In the genomic region with DNA sequence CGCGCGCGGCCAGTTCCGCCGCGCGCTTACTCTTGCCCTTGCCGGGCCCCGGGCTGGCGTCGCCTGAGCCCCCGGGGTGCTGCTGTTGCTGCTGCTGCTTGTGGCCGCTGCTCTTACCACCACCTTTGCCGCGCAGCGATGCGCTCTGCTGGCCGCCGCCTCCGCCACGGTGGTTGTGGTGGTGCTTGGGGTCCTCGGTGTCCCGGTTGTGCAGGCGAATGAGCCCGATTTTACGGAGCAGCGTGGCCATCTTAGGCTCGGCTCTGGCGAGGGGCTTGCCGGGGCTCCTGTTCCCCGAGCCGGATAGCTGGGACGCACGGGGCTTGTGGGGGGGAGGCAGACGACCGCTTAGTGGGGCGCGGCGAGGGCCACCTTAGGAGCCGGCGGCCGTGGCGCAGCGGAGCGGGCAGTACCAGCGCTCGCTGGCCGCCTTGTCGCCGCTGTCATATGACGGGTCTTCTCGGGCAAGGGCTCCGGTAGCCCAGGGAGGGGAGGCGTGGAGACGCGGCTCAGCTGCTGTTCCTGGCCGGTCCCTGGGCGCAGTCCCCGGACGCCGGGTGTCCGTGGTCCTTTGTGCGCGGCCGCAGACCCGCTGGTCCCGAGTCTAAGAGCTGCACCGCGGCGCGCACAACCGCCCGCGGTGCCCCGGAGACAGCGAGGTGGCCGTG, we compare ENCODE assay signal across 8 mouse cellular contexts. TPM values are rescaled to one million over a fixed set of nuclear protein-coding genes. Genes with fewer than 3 reads are reported as not detected.
DNase-seq lines count a peak whose midpoint lies in the region; ATAC-seq and TF ChIP-seq lines count a peak whose summit lies in the region.

No protein-coding gene starts in this region.

- TF ChIP-seq CTCF in lung, adult 2 months (IDR thresholded peaks at IDR 0.05; ENCODE audit: insufficient read depth, low read length) = no peak
- TF ChIP-seq CTCF in brain, embryonic 14.5 days (IDR thresholded peaks at IDR 0.05; ENCODE audit: borderline replicate concordance, extremely low read depth, insufficient read depth, insufficient read length) = no peak

- no peak for TF ChIP-seq POLR2A in lung, adult 2 months (IDR thresholded peaks at IDR 0.05; ENCODE audit: borderline replicate concordance, extremely low read depth, low read depth, low read length)
- no peak for TF ChIP-seq POLR2A in brain, embryonic 14.5 days (IDR thresholded peaks at IDR 0.05; ENCODE audit: borderline replicate concordance, extremely low read depth, insufficient read depth, insufficient read length, poor library complexity, severe bottlenecking)

- H3K4me1 ChIP-seq in lung, adult 2 months (ENCODE audit: control insufficient read depth, insufficient read depth, low read length) = no peaks in the 10 kb centered on the region
- H3K4me1 ChIP-seq in forebrain, embryonic 11.5 days (replicated peaks; ENCODE audit: control insufficient read depth, insufficient read depth, low read length) = peaks cover 2% of the 10 kb centered on the region; the same call in 1 of the 2 replicates
- H3K4me1 ChIP-seq in hindbrain, embryonic 16.5 days (ENCODE audit: control insufficient read depth, insufficient read depth, low read depth, low read length) = peaks cover 30% of the 10 kb centered on the region
- peaks cover 4% of the 10 kb centered on the region for H3K4me1 ChIP-seq in liver, embryonic 13.5 days (replicated peaks)

- no peak for DNase-seq in lung, adult 2 months
- no peak for DNase-seq in lung, postnatal 36 days
- peak; percentile 69 for DNase-seq in brain, embryonic 14.5 days (ENCODE audit: low read depth)
- DNase-seq in forebrain, embryonic 11.5 days (ENCODE audit: low spot score) = peak; percentile 79
- no peak for DNase-seq in liver, embryonic 13.5 days
- DNase-seq in ovary, postnatal 14 days (ENCODE audit: low spot score) = peak; percentile 16

- H3K4me3 ChIP-seq in lung, adult 2 months (replicated peaks; ENCODE audit: extremely low read depth, low read depth, low read length) = peak overlapping the region; percentile 4
- H3K4me3 ChIP-seq in forebrain, embryonic 11.5 days (ENCODE audit: low read depth, low read length) = peak overlapping the region; percentile 63
- peak overlapping the region; percentile 82 for H3K4me3 ChIP-seq in hindbrain, embryonic 16.5 days (ENCODE audit: low read length)
- H3K4me3 ChIP-seq in liver, embryonic 13.5 days (replicated peaks) = peak overlapping the region; percentile 58

- WGBS in lung, adult 2 months = 2% methylated on average over 78 of the region's 78 CpGs
- under 1% methylated on average over 66 of the region's 78 CpGs for WGBS in forebrain, embryonic 11.5 days
- under 1% methylated on average over 69 of the region's 78 CpGs for WGBS in hindbrain, embryonic 16.5 days
- WGBS in liver, embryonic 13.5 days (ENCODE audit: insufficient replicate concordance) = under 1% methylated on average over 69 of the region's 78 CpGs

- peak; percentile 73 for ATAC-seq in forebrain, embryonic 11.5 days (replicated peaks; ENCODE audit: low FRiP score)
- peak; percentile 68 for ATAC-seq in hindbrain, embryonic 16.5 days
- peak; percentile 49 for ATAC-seq in liver, embryonic 13.5 days (ENCODE audit: low read depth)
- no peak for ATAC-seq in megakaryocyte-erythroid progenitor cell, adult 5-6 weeks (replicated peaks; ENCODE audit: low FRiP score, low TSS enrichment, poor library complexity, severe bottlenecking)

- peaks cover 28% of the 10 kb centered on the region for H3K27me3 ChIP-seq in forebrain, embryonic 11.5 days (ENCODE audit: control insufficient read depth, insufficient read depth, low read length)
- no peaks in the 10 kb centered on the region for H3K27me3 ChIP-seq in hindbrain, embryonic 16.5 days (replicated peaks; ENCODE audit: control insufficient read depth, insufficient read depth, low read length)
- peaks cover 66% of the 10 kb centered on the region for H3K27me3 ChIP-seq in liver, embryonic 13.5 days

- H3K4me2 ChIP-seq in forebrain, embryonic 11.5 days (ENCODE audit: low read depth, low read length, severe bottlenecking) = peak overlapping the region; percentile 98
- peak overlapping the region; percentile 92 for H3K4me2 ChIP-seq in hindbrain, embryonic 16.5 days (ENCODE audit: low read length)
- peak overlapping the region; percentile 69 for H3K4me2 ChIP-seq in liver, embryonic 13.5 days

- H3K27ac ChIP-seq in forebrain, embryonic 11.5 days (ENCODE audit: low read depth, low read length) = peak overlapping the region; percentile 12
- H3K27ac ChIP-seq in hindbrain, embryonic 16.5 days (ENCODE audit: low read depth, low read length) = peak overlapping the region; percentile 94
- H3K27ac ChIP-seq in liver, embryonic 13.5 days = no peak overlapping the region

- peak overlapping the region; percentile 63 for H3K9ac ChIP-seq in forebrain, embryonic 11.5 days (ENCODE audit: low read length)
- H3K9ac ChIP-seq in hindbrain, embryonic 16.5 days (ENCODE audit: low read depth, low read length) = peak overlapping the region; percentile 81
- peak overlapping the region; percentile 23; the same call in 1 of the 2 replicates for H3K9ac ChIP-seq in liver, embryonic 13.5 days

- H3K9me3 ChIP-seq in forebrain, embryonic 11.5 days (ENCODE audit: control insufficient read depth, low read length) = no peaks in the 10 kb centered on the region; the same call in 1 of the 2 replicates
- no peaks in the 10 kb centered on the region for H3K9me3 ChIP-seq in hindbrain, embryonic 16.5 days (ENCODE audit: control insufficient read depth, low read length)
- H3K9me3 ChIP-seq in liver, embryonic 13.5 days (replicated peaks) = no peaks in the 10 kb centered on the region

- H3K36me3 ChIP-seq in forebrain, embryonic 11.5 days (ENCODE audit: control insufficient read depth, insufficient read depth, low read length) = no peaks in the 10 kb centered on the region
- H3K36me3 ChIP-seq in hindbrain, embryonic 16.5 days (ENCODE audit: control insufficient read depth, insufficient read depth, low read length) = no peaks in the 10 kb centered on the region
- no peaks in the 10 kb centered on the region for H3K36me3 ChIP-seq in liver, embryonic 13.5 days

RNA-seq across cellular contexts. Expression of a gene that starts 0.5 kb away (rescaled TPM):
- 0.45 and 0.77 TPM in 2 replicates for polyA plus RNA-seq in lung, adult 2 months (2012; rRNA removed)
- polyA plus RNA-seq in brain, embryonic 14.5 days (2012; rRNA removed) = 66.3 and 122 TPM in 2 replicates
- polyA plus RNA-seq in forebrain, embryonic 11.5 days (2014; fragmentation: Nextera tagmentation; extraction: Ambion mirVana) = 3.0 and 3.6 TPM in 2 replicates
- 27.6 and 29.1 TPM in 2 replicates for polyA plus RNA-seq in hindbrain, embryonic 16.5 days (2015; fragmentation: Nextera tagmentation; extraction: Ambion mirVana)
- 0.05 and 0.13 TPM in 2 replicates for polyA plus RNA-seq in liver, embryonic 13.5 days (2015; fragmentation: Nextera tagmentation; extraction: Ambion mirVana)
- not detected in 2 replicates for total RNA-seq in megakaryocyte-erythroid progenitor cell, adult 5-6 weeks (2014; fragmentation: Nextera tagmentation)
- total RNA-seq in megakaryocyte-erythroid progenitor cell, adult 5-6 weeks (2017) = not detected in 2 replicates

Comparison
In these comparisons a context has a peak if more than half of its experiments do, and no peak if none do; other contexts are left out.
1. DNase-seq: peak in brain, embryonic 14.5 days (single experiment), forebrain, embryonic 11.5 days (single experiment) and ovary, postnatal 14 days (single experiment); none in lung, adult 2 months (single experiment), lung, postnatal 36 days (single experiment) and liver, embryonic 13.5 days (single experiment).
2. H3K4me3 ChIP-seq: peak in every context shown above with its lines; median percentile 82 in hindbrain, embryonic 16.5 days; 63 in forebrain, embryonic 11.5 days; 58 in liver, embryonic 13.5 days; 4 in lung, adult 2 months.
3. H3K9ac ChIP-seq: peak in every context shown above with its lines; median percentile 81 in hindbrain, embryonic 16.5 days; 63 in forebrain, embryonic 11.5 days; 23 in liver, embryonic 13.5 days.
4. Peak in every context shown above with its lines, with median percentiles within 50 percentile points of each other: H3K4me2 ChIP-seq.